Mouse (Mus musculus): ENCODE data around the gene Ift52. TPM values are rescaled to one million over a fixed set of nuclear protein-coding genes. Genes with fewer than 3 reads are reported as not detected.

Ift52 gene
- 10 to 100 TPM; 67.2 to 74.9 TPM for polyA plus RNA-seq (2017; shearing (Covaris generic))

DNA sequence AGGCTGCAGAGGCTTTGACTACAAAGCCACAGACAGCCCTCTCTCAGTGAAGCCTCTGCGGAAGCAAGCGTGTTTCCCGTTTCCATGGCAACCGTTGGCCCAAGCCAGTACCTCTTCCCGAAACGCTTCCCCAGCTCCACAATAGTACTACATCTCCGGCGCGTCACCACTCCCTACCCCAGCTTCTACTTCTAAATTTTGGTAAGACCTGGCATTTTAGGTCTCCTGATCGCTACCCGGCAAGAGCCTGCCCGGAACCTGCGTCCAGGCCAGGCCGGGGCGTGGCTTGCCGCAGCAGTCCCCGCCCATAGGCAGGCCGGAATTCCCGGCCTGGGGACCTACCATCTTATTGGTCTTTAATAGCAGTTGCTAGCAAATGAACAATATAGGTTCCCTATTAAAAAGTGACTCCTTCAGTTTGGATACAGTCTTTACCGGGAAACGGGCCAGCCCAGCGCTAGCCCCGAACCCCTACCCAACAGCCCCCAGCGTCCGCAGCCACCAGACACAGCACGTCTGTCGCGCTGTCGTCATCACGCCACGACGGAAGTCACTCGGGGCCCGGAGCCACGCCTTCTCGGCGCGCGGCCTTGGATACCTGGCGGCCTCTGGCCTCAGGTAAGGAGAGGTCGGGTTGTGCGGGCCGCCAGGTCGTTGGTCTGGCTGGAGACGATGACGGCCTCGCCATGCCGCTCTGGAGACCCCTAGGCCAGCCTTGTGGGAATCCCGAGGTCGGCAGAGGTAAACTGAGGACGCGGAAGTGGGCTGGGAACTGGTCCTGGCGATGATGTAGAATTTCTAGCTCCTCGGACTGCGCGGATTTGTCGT, at the start of gene Ift52:
TSS of gene Ift52 (plus strand) at position 439 of the 828 bp plus-strand sequence.
- peak; percentile 90 for ATAC-seq

DNA sequence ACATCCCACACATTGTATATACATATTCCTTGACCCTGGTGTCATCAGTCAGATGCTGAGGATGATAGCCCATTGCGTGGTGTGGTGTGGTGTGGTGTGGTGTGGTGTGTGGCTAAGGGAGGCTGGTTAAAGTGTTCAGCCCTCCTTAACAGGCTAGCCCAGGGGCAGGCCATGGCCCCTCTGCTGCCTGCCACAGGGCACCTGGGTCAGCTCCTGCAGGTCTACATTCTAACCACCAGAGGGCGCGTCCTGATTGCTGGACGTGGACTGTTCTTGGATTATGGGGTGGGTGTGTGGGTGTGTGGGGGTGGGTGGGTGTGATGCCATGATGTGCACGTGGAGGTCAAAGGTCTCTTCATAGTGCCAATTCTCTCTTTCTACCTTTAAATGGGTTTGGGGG, 48.8 kb upstream of the Ift52 start:
- ATAC-seq: peak; percentile 28

DNA sequence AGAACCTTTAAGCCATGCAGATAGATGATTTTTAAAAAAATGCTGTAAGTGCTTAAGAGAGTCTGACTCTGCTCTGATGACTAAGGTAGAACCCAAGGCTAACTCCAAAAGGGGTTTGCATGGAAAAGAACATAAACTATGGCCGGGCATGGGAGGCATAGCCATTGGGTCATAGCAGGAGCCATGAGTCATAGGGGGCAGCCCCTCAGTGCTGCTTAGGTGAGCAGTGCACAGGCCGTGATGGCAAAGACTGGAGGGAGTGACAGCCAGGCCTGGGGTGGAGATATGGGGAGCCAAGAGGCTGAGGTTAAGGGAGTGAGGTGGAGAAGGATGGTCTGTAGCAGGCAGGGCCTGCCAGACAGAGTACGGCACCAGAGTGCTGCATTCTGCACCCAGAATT, 48.1 kb upstream of the Ift52 start:
- ATAC-seq: no peak

DNA sequence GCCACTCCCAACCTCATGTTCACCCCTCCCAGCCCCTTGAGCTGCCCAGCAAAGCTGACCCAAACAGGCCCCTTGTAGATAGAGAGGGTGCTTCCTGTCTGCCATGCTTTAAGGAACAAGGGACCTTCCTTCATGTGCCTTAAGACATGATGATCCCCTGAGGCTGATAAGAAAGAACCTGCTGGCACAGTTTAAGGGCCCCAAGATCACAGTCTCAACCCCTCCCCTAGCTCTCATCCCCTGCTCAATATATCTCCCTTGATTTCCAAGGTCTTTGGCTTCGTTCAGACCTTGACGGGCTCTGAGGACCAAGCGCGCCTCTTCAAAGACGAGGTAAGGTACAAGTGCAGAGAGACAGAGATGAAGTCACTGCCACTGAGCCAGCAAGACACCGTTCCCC, 46.3 kb upstream of the Ift52 start:
- ATAC-seq: no peak

DNA sequence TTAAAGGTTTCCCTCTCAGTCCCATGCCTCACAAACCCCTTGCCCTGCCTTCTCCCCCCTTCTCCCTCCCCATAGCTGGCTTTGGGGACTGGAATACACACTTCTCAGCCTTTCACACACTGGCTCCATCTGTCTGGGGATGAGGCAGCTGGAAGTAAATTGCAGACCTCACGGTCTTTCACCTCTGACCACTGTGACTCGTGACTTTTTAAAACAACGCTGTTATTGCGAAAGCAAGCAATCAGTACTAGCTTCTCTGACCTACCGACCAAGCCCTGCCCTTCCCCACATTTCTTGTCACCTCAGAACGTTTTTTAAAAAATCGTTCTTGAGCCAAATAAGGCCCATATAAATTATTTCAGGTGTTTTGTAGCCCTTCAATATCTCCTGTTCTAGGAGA, 44.4 kb upstream of the Ift52 start:
- ATAC-seq: no peak

DNA sequence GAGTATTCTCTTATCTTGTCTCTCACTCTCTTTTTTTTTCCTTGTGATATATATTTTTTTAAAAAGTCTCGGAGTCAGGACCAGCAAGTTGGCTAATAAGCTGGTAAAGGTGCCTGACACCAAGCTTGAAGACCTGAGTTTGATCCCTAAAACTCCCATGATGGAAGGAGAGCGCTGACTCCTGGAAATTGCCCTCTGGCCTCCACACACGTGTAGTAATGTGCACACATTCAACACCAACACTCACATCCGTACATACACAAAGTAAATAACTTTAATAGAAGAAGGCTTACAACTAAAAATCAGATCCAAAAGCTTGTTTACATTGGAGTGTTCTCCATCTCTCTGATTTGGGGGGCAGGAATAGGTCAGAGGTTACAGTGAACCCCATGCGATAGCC, 43.9 kb upstream of the Ift52 start:
- no peak for ATAC-seq

DNA sequence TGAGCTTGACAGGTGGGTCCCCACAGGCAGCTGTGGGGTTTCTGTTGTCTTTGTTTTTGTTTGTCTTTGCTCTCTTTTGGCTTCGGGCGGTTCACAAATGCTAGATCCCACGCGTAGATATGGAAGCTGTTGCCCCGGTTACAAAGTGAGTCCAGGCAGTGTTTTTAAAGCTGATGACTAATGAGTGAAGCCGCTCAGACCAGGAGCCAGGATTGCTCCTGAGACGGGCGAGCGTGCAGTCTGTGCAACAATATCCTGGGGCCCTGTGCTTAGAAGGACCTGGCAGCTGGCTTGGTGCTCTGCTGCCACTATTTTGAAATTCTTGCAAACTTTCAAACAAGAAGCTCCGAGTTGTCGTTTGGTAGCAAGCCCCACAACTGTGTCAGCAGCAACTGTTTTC, 43.5 kb upstream of the Ift52 start:
- no peak for ATAC-seq

DNA sequence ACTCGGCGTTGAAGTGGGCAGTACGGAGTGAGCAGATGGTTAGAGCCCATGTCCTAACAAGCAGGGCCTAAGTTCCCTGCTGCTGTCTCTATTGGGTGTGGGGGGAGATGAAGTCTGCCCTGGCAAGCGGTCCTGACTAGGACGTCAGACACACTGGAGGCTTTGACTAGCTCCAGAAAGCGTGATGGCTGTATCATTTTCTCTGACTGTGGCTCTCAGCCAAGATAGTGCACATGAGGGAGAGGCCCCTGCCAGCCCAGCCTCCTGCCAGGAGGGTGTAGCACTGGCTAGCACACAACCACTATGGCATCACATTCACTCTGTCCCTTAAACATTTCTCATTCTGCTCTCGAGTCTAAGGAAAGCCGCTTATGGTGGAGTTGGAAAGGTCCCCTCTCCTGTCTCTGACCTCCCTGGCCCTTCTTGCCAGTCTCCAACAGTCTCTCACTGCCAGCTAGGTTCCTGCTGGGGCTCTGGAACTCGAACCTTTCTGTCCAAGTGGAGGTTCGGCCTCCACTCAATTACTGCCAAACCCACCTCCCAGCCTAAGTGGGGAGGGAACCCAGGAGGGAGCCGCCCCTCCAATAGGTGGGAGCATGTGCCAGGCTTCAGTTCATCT, 41.9 kb upstream of the Ift52 start:
- ATAC-seq: no peak

DNA sequence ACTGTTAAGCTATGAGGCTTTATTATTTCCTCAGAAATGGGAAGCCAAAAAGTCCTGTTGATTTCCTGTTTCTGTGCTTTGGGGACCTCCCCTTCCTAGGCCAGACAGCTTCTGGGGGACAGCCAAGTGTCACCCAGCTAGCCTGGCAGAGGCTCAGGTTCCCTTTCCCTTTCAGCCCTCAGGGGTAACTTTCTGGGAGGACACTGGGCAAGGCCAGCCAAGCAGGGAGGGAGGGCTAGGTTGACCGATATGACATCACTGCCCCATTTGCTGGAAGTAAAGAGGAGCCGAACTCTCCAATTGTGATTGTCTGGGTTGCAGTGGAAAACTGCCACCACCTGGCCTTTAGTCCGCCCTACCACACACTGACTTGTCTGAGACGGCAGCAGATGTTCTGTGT, 41.2 kb upstream of the Ift52 start:
- ATAC-seq: no peak

DNA sequence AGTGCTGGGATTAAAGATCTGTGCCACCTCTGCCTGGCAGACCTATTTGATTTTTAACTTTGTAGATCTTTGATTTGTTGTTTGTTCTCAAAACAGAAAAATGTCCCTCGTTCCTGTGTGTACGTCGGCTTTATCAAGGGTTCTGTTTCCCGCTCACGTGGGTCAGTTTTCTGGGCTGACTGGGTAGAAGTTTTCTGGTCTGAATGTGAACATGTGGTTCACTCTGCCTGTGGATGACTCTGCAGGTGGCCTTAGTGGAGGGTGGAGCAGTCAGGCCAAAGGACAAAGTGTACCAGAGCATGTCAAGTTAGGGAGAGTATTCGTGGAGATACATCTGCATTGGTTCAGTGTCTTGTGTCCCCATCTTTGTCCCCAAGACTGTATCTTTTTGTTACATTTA, 32.8 kb upstream of the Ift52 start:
- no peak for ATAC-seq

DNA sequence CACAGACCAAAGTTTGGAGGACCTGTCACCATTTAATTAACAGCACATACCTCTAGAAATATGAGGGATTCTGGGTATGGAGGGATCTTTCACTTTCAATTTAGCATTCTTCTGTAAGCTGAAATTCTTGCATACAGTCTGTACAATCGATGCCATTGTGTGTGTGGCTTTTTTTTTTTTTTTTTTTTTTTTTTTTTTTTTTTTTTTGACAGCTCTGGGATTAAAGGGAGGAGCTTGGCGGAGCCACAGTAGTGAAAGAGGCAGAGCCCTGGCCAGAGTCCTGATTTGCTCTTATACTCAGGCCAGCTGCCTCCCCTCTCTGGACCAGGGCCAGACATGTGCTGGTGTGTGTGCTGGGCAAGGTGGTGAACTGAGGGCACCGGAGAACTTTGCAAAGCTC, 31.2 kb upstream of the Ift52 start:
- no peak for ATAC-seq

DNA sequence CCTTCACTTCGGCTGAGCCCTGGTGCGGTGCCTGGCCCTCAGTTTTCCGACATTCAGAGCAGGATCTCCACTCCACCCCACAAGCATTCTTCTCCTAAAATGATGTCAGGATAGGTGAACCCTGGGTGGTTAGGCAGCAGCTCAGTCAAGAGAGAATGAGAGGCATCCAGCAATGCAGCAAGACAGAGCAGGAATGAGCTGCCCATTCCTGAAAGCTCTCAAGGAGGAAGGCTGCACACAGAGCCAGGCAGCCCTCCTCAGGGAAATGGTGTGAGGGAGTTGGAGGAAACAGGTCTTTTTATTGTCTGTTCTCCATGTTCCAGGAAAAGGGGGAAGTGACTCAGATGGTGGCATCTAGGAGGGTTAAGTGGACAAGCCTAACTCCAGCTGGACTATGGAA, 30.4 kb upstream of the Ift52 start:
- ATAC-seq: no peak

DNA sequence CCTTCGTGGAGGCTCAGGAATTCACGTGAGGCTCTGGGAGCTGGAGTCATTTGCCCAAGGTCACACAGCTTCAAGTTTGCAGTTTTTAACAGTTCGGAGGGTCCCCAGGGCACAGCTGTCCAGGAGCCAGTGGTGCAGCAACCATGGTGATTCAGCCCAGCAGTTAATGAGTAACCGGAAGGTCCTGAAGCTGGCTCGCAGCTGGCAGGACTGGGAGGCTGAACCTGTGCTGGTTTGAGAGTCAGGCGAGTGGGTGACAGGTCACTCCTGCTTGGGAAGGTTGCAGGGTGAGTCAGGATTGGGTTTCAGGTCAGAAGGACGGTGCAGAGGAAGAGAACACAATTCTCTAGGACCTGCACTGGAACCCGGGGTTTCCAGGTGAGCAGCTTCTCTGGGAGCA, 29.9 kb upstream of the Ift52 start, which contains the start of gene Sgk2:
TSS of gene Sgk2 (plus strand) at position 113 of the 400 bp plus-strand sequence.
- no peak for ATAC-seq

DNA sequence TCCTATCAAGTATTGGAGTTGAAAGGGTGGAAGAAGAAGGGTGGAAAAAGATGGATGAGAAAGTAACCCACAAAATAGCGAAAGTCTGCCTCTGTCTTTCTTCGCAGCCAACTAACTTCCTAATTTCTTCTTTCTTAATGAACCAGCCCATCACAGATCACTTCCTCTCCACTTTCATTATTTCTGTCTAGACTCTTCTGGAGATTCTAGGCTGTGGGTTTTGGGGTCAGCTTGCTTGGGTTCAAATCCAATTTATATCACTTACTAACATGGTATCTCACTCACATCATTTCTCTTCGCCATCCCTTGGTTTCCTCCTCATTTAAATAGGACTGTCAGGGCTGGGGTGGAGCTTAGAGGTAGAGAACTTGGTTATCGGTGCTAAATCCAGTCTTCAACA, 28.9 kb upstream of the Ift52 start:
- ATAC-seq: no peak

DNA sequence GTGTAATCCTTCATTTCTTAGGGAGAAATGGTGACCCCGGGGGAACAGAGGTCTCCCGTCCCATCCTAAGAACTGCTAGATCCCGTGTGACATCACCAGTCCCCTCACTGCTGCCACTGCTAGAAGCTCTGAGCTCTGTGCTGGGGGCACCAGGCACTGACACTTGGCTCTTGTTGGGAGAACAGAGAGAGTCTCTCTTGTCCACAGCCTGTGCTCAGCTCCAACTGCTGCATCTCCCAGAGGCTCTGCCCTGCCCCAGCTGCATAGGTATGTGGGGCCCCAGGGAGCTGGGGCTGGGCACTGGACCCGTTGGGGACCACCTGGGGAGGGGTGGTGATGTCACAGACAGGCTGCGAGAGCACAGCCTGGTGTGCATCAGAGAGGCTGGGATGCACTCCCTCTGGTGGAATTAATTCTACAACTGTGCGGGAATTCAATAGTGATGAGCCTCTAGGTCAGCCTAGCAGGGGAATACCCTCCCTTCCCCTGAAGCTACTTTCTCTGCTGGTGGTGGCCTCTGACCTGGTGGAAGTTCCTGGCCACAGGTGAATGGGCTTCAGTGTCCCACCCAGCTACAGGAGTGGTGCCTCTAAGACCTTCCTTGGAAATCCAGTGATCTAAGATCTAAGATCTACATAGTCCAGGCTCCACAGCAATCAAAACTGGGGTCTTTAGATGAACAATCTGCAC, 25.6 kb upstream of the Ift52 start:
- no peak for ATAC-seq

DNA sequence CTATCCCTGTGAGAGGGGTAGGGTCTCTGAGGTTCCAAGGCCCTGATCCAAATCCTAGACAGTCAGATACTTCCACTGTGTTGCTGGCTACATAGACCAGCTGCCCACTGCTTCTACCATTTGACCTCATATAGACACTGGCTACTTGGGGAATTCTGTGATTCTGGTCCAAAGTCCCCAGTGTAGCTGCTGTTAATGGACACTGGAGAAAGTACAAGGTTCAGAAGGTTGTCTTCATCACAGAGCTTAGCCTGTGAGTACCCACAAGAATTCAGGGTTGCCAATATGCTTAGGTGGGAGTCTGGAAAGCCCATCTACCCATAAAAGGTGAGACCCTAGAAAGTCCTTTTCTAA, 25.1 kb upstream of the Ift52 start:
- no peak for ATAC-seq

DNA sequence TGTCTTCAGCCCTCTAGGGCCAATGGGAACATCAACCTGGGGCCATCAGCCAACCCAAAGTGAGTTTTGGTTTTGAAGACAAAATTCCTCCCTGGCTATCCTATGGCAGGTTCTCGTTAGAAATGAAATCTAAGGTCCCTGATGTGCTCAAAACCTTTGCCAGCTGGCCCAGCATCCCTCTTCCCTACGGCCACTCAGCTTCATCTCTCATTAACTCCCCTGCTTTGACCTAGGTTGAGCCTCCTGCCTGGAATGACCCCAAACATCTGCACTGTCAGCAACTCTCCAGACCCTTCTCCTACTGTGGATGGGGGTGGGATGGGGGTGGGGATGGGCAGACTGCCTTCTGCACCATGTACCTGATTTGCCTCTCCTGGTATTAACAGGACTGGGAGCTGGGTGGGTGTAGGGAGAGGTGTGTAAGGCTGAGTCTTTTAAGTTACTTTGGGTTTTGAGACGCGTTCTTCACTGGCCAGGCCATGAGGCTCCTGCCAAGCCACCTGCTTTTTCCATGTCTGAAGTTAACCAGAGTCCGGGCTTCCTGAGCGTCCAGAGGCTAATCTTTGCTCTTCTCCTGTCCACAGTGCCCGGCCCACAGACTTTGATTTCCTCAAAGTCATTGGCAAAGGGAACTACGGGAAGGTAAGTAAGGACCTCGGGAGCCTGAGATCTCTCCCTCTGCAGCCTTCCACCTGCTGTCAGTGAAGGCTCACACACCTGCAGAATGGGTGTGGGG, 23.1 kb upstream of the Ift52 start:
- ATAC-seq: no peak

DNA sequence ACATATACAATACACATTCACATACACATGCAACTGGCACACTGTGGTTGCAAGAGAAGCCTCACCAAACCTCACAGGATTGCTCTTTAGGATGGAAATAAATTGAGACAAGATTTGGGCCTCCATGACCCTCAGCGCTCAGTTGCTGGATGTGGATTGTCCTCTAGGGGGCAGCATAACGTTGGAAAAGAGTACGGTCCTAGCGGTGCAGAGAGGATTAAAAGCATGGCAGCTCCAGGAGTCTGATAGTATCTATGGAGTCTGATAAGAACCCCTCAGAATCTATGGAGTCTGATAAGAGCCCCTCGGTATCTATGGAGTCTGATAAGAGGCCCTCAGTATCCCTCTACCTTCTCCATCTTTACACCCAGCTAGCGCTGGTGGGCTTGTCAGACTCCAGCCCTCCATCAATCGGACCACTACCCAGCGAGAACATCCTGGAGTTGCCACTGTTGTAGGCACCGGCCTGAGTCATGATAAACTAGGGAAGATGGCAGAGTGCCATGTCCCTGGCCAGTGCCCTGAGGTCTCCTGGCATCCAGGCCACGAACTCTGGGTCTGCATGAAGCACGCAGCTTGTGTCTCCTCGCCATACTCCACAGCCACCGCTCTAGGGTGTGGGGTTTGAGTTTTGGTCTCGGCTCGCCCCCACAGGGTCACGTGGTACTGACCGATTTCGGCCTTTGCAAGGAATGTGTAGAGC, 18.5 kb upstream of the Ift52 start:
- peak; percentile 69 for ATAC-seq

DNA sequence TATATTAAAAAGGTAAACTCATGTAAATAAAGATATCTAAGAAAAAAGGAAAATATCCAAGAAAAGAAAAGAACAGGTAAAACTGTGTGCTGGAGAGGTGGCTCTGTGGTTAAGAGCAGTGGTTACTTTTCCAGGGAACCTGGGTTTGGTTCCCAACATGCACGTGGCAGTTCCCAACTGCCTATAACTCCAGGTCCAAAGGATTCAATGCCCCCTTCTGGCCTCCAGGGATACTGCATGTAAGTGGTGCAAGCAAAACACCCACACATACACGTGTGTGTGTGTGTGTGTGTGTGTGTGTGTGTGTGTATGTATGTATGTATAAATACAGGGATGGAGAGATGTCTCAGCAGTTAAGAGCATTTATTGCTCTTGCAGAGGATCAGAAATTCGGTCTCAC, 17.4 kb upstream of the Ift52 start:
- no peak for ATAC-seq

DNA sequence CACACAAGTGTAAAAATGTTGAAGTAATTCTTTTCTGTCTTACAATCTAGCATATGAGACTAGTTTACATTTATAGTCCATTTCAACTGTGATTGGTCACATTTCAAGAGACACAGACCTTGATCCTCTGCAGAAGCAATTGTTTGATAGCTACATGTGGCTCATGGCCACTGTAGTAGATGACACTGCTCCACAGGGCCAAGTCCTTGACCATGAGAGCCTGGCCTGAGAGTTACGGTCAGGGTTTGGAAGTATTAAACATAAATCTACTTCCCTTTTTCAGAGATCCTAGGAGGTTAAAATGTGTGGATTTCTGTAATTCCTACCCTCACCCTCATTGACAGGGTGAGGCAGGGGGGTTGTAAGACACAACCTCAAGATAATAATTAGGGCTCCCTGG, 16.1 kb upstream of the Ift52 start:
- ATAC-seq: no peak

DNA sequence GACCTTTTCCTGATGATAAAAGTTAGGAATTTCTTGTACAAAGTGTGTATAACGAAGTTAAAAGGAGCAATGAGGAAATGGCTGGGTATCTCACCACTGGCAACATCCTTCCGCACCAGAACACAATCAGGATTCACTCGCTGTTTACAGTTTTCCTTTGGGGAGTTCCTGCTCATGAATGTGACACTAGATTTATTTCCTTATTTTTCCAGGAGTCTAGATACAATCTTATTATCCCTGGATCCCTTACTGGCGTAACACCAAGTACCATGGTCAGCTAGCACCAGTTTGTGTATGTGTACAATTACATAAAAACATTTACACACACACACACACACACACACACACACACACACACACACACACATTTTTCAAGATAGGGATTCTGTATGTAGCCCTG, 9.9 kb upstream of the Ift52 start:
- no peak for ATAC-seq

DNA sequence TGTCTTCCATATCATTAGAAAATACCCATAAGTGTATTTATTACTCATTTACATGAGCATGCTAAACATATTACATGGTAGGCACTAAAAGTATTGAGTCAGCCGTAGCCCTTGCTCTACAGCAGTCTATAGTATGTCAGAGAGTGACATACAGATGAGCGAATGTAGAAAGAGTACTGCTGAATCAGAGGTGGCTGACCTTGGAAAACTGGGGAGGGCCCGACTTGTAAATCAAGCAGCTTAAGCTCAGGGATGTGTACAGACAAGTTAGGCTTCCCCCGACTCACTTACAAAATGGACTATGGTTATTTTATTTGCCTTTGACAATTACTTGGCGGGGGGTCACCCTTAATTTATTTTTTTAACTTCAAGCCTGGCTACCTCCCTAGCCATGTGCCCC, 14.1 kb downstream of the Ift52 start:
- ATAC-seq: no peak

DNA sequence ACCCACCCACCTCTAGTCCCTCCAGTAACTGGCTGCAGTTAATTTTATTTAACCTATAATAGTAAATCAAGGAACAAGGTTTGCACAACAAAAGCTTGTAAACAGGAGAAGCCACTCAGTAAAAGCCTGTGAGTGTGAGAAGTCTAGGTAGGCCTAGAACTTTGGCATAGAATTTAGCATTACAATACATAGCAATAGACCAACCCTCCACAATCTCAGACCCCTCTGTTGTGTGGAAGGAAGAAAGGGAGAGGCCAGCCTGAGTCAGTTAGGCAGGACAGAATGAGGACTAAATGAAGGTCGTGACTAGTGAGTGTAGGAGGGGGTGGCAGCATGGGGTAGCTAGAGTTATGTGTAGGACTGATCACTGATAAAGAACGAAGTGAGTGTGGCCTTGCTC, 14.6 kb downstream of the Ift52 start:
- ATAC-seq: no peak

All from activated CD4-positive, CD25-positive, alpha-beta regulatory T cell, adult 4 months (primary cell).